Mouse (Mus musculus) inflammation-experienced regulatory T-cells, adult 6 months (primary cell): ENCODE measurements around the gene Adgrf4. TPM values are rescaled to one million over a fixed set of nuclear protein-coding genes. Genes with fewer than 3 reads are reported as not detected.

Source experiments
- ATAC-seq: one replicate; pipeline ENCODE4 v1.8.0; 2017
- polyA plus RNA-seq, 3 experiments: library from polyadenylated mRNA; unstranded; fragments of 100-300 nt; shearing (Covaris generic); gene quantifications; one replicate each; pipeline ENCODE4 v1.2.1; 2017

Adgrf4 gene
- polyA plus RNA-seq = not detected

DNA sequence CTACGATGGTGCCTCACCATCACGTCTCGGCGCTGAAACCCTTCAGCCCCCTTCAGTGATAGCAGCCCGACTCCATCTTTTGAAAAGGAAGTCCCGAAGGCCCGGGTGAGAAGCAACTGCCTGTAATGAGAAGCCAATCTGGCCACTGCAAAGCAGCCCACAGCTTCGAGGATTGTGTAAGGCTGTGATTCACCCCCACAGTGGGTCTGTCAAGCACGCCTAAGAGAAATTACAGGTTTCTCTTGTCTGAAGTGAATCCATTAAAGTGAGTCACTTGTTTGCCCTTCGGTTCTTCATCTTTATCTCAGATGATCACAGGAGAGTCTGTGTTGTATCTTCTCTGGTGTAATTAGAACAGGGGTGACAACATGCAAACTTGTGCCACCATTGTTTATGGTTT is at the start of gene Adgrf4:
Gene Adgrf4, minus strand, starts transcription at position 149 of the 400 bp plus-strand sequence.
- no peak for ATAC-seq

DNA sequence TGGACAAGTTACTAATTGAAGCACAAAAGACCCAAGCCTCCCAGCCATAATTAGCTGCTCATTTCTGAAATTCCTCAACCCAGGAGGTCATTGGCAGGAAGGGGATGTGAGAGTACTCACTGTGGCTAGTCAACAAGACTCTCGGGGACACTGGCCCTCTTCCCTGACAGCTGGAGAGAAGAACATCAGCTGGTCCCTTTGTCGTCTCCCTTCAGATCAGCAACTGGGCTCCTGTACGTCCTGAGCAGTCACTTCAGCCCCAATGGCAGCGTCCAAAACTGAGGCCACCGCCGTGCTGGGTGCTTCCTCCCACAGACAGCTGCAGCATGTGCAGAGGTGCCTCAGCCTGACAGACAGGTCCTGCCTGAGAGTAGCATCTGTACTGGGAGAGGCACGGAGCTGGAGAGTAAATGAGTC is 49.7 kb upstream of the Adgrf4 start, which contains the start of gene Adgrf2:
Gene Adgrf2, minus strand, starts transcription at position 379 of the 417 bp plus-strand sequence.
- ATAC-seq = no peak

DNA sequence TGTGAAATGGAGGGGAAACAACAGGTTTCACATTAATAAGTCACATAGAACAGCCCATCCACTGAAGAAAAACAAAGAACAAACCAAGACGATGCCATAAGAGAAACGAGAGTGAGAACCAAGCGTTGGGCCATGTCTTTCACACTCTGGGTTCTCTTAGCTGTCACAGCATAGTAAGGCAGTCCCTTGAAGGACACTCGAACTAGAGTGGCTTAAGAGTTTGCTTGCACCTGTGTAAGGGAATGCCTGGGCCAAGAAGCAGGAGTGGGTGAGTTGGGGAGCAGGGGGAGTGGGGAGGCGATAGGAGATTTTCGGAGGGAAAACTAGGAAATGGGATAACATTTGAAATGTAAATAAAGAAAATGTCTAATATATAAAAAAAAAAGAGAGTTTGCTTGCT is 46.7 kb upstream of the Adgrf4 start:
- ATAC-seq = no peak

DNA sequence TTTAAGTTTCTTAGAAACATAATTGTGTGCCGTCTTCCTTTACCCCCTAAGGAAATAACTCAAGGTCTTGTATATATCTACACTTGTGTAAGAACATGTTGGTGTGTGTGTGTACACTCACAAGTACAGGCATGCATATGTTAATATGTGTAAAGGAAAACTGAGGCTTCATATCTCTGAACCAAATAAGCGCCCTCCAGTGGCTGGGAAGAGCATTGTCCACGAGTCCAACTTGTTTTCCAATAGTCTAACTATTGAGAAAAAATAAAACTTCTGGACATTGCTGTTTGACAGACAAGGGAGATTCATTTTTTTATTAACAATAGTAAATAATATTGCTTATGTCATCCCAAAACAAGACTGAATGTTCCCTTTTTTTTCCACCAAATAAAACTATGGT is 25.1 kb upstream of the Adgrf4 start:
- ATAC-seq = no peak

DNA sequence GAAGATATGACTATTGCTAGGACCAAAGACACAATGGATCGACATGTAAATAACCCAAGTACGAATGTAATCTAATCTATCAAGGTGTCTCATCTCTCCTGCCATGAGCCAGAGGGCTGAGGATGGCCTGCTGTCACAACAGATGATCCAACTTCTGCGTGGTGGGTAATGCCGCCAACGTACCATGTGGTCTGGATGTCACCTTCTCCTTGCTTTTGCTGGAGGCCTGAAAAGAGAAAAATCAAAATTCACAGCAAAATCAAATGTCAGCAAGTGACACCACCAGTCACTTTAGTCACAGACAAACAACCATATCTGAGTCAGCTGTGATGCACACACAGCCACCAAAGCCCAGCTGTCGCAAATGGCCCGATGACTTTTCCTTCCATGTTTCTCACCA is 22.9 kb upstream of the Adgrf4 start:
- no peak for ATAC-seq

DNA sequence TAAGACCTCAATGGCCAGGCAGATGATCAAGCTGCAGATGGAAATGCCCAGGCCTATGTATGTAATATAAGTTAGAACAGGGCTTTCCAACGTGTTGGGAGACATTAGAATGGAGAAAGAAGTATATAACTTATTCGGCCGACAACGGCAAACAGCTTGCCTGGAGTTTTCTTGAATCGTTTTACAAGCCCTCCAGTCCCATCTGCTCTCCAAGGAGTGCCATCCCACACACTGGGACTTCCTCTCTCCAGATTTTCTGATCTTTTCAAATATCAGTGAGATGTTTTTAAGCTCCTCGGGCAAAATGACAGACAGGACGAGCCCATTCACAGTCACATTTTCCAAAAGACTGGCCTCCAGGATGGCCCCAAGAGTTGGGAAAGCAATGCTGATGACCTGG is 18.6 kb upstream of the Adgrf4 start:
- no peak for ATAC-seq

DNA sequence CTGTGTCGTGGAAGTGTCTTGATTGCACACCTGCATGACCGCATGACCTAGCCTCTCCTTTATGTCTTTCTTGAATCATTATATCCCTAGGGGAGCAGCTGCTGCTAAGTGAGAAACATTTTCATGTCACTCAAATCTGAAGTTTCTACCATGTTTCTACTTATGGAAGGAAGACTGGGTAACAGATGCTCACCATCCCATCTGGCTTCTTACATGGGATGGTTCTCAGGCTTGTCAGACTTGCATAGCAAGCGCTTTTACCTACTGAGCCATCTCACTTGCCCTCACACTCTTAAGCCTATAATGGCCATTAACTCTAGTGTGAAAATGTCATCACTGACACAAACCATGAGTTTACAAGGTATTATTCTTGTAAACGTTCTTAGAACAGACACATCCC is 13.5 kb upstream of the Adgrf4 start:
- ATAC-seq = no peak

DNA sequence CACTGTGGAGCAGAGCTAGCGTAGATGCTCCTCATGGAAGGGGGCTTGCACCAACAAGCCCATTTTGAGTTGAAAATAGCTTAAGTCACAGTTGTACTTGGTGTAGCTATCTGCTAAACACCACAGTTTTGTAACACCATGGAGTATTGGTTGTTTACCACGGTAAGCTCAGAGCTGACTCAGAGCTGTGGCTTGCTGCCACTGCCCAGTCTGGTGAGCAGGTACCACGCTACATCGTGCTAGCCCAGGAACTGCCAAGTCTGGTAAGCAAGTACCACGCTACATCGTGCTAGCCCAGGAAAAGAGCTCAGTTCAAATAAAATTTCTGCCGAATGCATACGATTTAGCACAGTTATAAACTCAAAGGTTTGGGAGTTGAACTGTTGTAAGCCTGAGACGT is 10.1 kb upstream of the Adgrf4 start:
- no peak for ATAC-seq

DNA sequence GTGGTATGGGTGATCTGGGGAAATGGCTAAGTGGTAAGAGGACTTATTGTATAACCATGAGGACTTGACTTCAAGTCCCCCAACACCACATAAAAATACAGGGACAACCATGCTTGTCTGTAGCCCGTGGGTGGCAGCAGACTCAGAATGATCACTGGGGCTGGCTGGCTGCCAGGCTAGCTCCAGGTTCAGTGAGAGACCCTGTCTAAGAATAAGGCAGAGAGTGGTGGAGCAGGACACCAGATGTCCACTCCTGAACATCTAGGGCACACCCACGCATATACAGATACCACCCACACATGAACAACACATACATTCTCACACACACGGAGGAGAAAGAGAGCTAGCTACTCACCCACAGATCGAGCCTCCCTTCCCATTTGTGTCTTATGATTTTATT is 2.6 kb upstream of the Adgrf4 start:
- ATAC-seq = no peak

DNA sequence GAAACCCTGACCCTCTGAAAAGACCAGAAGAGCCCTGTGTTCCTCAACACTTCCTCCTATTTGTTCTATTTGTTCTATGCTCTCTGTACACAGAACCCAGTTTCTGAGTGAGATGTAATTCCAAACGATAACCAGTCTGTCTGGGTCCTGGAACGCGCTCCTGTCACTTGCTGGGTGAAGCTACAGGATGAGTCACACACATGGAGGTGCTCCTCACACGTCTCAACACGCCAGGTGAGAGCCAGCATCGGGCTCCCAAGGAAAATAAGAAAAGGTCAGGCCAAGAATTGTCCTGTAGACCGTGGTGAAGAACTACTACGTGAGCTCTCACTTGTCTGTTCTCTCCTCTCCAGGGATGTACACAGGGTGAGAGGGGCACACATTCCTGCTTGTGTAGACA is 1.6 kb downstream of the Adgrf4 start:
- no peak for ATAC-seq

DNA sequence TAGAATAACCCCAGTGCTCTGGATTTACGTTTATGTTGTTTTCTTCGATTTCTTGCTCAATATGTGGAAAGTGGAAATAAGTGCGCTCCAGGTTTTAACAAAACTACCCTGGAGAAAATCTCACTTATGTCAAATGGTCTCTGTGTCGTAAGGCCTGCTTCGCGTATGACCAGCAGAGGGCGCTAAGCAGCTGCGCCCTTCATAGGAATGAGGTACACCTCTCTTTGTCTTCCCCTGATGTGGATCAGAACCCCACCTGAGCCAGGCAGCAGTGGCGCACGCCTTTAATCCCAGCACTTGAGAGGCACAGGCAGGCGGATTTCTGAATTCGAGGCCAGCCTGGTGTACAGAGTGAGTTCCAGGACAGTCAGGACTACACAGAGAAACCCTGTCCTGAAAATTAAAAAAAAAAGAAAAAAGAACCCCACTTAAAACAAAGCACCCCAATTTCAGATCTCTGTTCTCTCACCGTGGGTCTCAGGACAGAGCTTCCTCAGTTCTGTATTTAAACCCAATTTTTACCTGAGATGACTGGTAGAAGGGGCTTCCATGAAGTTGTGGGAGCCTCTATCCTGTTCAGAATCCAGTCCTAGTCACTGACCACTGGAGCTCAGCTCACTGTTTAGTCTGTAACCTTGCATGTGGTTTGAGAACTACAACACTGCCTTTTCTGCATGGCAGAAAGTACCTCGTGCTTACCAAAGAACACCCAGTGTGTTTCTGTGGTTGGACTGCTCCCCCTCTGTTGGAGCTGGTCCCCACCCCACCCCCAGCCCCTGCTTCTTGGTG is 33.3 kb downstream of the Adgrf4 start:
- no peak for ATAC-seq

DNA sequence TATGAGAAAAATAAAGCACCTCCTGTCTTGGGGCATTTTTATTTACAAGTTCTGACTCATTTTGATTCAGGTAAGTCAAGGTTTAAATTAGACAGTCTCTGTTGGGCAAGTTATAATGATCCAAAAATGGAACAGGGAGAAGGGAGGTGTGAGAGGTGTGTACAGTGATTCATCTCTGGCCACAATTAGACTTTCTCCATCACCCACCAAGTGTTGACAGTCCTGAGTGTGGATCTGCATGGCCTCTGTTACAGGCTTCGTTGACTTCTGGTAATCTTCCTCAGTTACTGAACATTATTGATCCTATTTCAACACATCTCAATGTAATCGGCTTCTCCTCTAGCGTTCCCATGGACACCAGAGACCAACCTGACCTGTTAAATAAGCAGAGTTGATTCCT is 48.7 kb downstream of the Adgrf4 start:
- no peak for ATAC-seq

DNA sequence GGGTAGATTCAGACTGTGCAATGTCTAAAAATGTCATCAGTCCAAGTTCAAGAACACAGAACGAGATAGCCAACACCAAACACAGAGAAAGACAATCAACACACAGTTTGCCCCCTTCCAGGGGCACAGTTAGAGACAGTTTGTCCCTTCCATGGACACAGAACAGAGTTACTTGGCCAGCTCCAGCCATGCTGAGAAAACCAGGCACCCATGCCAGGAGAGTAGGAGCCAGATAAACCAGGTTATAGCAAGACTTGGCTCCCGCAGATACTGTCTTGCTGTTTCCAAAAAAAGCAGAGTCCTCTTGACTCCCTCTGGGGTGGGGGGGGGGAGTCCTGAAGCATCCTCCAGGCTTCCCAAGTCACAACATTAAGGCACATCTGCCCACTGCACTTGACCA is 61.9 kb downstream of the Adgrf4 start:
- ATAC-seq = no peak

DNA sequence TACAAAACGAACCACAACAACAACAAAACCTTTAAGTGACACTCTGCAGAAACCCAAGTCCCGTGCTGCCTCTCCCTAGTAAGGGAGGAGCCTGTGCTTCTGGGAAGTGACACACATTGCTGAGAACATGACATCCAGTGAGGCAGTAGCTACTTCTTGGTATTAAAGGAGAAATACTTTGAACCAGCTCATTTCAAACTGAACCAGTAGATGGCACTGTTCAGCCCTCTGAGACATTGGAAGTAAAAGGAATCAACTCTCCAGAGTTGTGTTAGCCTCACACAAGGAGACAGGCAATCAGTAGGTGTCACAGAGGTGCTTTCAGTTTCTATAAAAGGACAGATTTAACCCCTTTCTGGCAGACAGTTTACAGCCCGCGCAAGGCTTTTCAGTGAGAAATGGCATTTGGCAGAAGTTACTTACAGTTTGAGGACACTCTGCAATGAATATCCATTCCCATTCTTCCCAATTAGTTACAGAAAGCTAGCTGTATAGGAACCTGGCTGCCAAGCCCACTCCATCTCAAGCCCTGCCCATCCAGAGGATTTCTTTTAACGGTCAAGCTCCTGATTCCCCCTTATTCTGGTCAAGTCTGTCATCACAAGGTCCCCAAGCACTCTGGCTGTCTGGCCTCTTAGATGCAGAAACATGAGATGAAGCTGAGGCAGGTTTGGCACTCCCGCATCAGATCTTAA is 78.9 kb downstream of the Adgrf4 start:
- ATAC-seq = no peak

DNA sequence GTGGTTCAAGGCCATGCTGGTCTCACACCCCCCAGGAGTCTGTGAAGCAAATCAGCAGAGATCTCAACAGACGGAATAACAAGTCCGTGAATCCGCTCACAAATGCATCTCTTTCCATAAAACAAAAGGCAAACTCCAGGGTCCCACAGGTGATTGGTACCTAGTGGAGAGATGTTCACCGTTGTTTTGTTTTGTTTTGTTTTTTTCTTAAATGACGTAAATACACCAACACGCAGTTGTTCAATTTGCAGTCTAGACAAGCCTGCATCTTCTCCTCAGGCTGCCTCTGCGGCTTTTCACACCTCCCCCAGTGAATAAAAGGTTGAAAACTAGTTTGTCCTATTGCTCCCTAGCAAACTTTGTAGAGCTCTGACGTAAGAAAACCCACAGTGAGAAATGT is 80.8 kb downstream of the Adgrf4 start, which contains the start of gene Opn5:
Gene Opn5, minus strand, starts transcription at position 101 of the 400 bp plus-strand sequence.
- ATAC-seq = no peak

DNA sequence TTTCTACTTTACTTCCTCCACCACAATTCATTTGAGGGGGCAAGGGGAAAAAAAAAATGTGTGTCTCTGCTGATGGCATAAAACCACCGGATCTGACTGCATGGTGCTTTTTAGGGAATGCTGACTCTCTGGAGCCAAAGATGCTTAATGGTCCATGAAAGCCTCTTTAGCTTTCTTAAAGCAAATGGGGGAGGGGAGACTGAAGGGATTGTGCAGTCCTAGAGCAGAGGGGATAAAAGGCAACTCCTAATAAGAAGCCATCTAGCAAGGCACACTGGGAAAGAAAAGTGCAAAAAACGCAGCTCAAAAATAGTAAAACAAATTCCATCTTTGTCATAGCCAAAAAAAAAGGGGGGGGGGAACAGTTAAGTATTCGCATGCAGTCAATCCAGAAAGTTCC is 83.8 kb downstream of the Adgrf4 start:
- ATAC-seq = no peak

Other genes with a start within 250 kb of the Adgrf4 start
- gene Opn5, start 80.9 kb downstream of the Adgrf4 start, polyA plus RNA-seq = not detected
- gene Adgrf2, start 49.9 kb upstream of the Adgrf4 start, polyA plus RNA-seq = not detected
- 10 to 100 TPM in 2 of 3 experiments, 1 to 10 TPM in 1; 4.4 to 14.9 (median 14.9) TPM for gene Cd2ap, start 184.4 kb upstream of the Adgrf4 start, polyA plus RNA-seq